In genomic region chr1:180926286-180926685, GRCm38 (mm10) we compare ENCODE assay signal across 14 mouse cellular contexts.
"Had no signal": no experiment of that assay in that cellular context is flagged by ENCODE, and none has a peak within 500 bp of the region (broad histone marks: within the 10 kb centered on the region; RNA-seq: fewer than 3 reads in every experiment).

No protein-coding gene starts in this region.

- H3K36me3 ChIP-seq: limb, embryonic 15.5 days; liver, embryonic 12.5 days; midbrain, embryonic 10.5 days; neural tube, embryonic 13.5 days had no signal

- H3K4me3 ChIP-seq: limb, embryonic 15.5 days; liver, embryonic 12.5 days; midbrain, embryonic 10.5 days; neural tube, embryonic 13.5 days had no signal

- H3K4me1 ChIP-seq: limb, embryonic 15.5 days; midbrain, embryonic 10.5 days; neural tube, embryonic 13.5 days had no signal

- H3K27me3 ChIP-seq: neural tube, embryonic 13.5 days had no signal

- H3K9me3 ChIP-seq: limb, embryonic 15.5 days; liver, embryonic 12.5 days; midbrain, embryonic 10.5 days; neural tube, embryonic 13.5 days had no signal

- DNase-seq: kidney, adult 8-10 months; kidney, postnatal 25 days; layer of hippocampus, postnatal 36 days; lung, embryonic 14.5 days; lung, postnatal 10 days; lung, postnatal 4 days; midbrain, embryonic 14.5 days; right cerebral cortex, postnatal 25 days; thymus, adult 2 months; thymus, postnatal 25 days had no signal
